Mouse (Mus musculus) lung, postnatal 25 days (tissue): ENCODE results near the gene Stk19.

Experiments used
- DNase-seq: peaks from one replicate; pipeline ENCODE4 v3.0.0; 2022; ENCODE audit warnings: low spot score

The Stk19 gene

DNA sequence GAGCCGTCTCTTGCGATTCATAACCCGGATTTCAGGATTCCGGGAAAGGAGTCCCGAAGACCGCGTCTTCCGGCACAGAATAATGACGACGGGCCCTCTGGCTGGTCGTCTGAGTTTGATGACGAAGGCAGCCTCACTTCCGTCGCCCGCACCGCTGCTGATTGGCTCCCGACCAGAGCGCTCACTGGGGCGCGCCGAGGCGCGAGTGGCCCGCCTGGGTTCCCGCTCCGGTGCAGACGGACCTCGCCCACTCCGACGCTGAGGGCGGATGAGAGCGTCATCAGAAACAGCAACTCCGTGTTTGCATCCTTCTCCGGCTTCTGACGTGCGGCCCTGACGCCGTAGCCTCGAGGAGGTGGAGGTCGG is at the start of gene Stk19, which contains the start of gene Dxo:
Stk19 (minus strand) TSS at position 90 of the 366 bp plus-strand sequence.
Dxo (plus strand) TSS at position 164 of the 366 bp plus-strand sequence.
- DNase-seq, result peak; percentile 96

- DNase-seq, result no peak
These were observed 48.9 kb upstream of the Stk19 start for GRCm38 (mm10) chr17:34885615-34886014.

DNA sequence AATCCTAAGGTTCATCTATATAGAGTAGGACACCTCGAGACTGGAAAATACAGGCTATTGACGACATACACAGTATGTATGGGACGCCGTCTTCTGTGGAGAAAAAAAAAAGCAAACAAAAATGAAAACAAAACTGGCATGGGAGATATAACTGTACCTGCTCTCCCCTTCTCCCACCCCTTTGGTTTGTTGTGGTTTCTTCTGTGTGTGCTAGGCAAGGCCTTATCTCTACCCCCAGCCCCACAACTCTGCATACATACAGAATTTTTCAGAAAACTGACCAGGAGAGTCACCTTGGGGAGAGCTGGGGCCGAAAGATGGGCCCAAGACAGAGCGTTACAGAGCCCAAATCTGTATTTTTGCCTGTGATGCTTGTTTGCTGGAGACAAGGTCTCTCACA is 48.0 kb upstream of the Stk19 start:
- no peak for DNase-seq

GRCm38 (mm10) chr17:34883332-34883731 is 46.6 kb upstream of the Stk19 start:
- DNase-seq, result no peak

DNA sequence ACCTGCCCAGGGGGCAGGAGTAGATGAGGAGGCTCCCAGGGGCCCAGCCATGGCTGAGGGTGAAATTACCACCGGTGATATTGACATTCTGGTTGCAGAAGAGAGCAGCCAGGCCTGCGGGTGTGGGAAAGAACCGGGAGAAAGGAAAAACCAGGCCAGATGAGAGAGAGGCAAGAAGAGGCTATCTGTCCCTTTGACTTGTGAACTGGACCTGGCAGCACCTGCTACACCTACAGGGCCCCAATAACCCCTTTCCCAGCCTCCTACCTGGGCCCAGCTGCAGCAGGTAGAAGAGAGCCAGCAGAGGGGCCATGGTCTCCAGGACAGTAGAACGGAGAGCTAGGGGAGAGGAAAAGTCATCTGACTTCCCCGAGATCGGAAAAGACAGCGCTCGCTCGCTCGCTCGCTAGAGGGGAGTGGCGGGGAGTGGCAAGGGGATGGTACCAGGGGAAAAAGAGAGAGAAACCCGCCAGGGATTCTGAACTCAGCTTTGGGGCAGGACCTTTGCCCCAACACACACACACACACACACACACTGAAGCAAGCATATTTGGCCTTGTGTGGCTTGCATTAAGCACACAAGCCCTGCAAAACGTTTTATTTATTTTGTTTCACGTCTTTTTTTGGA is 45.1 kb upstream of the Stk19 start, which contains the start of gene Gm20547:
Gm20547 (minus strand) TSS at position 360 of the 628 bp plus-strand sequence.
- no peak for DNase-seq

DNA sequence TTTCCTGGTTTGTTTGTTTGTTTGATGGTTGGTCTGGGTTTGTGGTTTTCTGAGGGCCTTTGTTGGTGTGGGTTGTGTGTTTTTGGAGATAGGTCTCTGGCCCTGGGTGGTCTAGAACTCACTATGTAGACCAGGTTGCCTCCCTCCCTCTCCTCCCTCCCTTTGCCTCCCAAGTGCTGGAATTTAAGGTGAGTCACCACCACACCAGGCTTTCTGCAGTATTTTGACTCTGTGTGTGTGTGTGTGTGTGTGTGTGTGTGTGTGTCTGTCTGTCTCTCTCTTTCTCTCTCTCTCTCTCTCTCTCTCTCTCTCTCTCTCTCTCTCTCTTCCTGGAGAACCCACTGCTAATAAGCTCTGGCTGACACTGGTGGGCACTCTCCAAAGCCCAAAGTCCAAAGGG is 44.4 kb upstream of the Stk19 start:
- DNase-seq, result no peak

- no peak for DNase-seq
These were observed 42.7 kb upstream of the Stk19 start, which contains the start of gene Zbtb12 for GRCm38 (mm10) chr17:34879336-34879879. Zbtb12 (plus strand) TSS chr17:34879483.

DNA sequence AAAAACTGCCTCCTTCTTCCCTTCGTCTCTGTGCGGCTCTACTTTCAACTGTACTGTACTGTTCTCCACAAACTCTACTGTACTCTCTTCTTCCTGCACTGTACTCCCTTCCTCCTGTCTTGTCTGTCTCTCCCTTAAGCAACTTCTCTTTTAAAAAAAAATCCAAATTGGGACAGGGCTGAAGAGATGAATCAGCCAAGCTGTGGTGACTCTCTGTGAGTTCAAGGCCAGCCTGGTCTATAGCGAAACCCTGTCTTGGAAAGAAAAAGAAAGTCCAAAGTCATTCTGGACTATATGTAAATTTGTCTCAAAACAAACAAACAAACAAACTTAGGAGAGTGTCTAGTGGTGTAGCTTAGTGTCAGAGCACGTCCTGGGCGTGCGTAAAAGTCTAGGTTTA is 37.6 kb upstream of the Stk19 start:
- no peak for DNase-seq

- DNase-seq, result no peak
These were observed 29.2 kb upstream of the Stk19 start for GRCm38 (mm10) chr17:34865981-34866380.

DNA sequence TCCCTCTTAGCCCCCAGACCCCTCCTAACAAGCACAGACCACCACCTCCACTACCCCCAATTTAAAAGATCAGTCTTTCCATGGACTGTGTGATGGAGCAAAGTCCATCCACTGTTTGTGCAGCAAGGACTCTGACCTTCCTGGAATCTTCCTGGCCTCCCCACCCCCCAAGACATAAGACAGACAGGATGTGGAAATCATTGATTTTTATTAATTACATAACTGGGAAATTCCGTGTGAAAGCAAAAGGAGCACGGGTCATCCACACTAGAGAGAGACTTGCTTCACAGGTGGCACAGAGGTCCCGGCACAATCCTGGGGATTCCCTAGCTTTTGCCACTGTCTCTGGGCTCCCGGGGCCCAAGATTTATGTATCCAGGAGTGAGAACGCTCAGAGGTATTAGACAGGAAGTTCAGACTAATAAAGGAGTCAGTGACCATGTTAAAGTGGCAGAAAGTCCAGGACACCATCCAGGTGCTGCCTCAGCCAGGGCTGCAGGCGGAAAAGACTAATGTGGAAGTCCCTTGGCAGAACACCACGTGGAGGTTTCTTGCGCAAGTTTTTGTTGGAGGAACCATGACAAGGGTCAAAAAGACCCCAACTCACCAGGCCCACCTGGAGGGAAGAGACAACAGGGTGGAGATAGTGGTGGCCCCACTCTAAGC is 25.8 kb upstream of the Stk19 start, which contains the start of gene Cfb:
Cfb (minus strand) TSS at position 103 of the 666 bp plus-strand sequence.
- DNase-seq, result no peak

DNA sequence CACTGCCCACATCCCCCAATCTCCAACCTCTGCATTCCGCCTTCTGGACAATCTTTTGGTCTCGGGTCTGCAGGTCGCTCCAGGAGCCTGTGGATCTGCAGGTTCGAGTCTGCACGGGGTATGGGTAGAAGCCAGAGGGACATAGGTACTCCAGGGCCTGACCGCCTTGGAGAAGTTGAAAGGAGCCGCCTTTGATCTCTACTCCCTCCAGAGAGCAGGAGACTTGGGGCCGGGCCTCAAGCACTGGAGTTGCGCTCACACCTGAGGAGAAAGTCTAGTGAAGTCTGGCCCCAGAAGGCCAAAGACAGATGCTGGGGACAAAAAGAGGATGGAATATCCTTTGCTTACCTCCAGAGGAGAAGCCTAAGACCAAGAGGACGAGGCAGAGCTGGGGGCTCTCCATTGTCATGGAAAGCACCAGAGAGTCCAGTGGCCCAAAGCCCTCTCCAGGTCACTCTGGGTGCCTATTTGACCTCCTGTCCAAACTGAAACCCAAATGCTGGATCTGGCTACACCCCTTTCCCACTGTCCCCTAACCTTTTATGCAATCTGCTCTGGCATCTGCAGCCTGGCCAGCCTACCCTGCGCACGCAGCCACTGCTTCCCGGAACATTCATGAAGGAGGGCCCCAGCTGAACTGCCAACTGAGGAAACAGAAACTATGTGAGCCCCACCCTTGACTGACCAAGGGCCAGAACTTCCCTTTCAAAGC is 25.1 kb upstream of the Stk19 start:
- DNase-seq, result peak; percentile 59

GRCm38 (mm10) chr17:34860514-34860913 is 23.8 kb upstream of the Stk19 start:
- DNase-seq, result no peak

- no peak for DNase-seq
These were observed 21.9 kb upstream of the Stk19 start for GRCm38 (mm10) chr17:34858670-34859069.

DNA sequence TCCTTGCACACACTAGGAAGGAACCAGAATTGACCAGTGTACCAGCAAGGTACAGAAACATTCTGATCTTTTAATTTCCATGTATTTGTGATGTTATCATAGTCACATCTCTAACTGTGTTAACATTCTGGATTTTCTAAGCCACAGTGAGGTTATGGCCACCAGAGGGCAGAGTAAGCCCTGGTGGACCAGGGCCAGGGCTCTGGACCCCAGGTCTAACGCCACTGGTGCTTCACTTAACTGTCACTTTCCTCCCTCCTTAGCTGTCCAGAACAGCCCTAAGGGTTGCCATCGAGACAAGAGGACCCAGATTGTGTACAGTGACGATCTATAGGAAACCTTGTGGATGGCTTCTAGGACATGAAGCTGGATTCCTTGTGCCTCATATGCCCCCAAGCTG is 19.1 kb upstream of the Stk19 start:
- DNase-seq, result peak; percentile 50

DNA sequence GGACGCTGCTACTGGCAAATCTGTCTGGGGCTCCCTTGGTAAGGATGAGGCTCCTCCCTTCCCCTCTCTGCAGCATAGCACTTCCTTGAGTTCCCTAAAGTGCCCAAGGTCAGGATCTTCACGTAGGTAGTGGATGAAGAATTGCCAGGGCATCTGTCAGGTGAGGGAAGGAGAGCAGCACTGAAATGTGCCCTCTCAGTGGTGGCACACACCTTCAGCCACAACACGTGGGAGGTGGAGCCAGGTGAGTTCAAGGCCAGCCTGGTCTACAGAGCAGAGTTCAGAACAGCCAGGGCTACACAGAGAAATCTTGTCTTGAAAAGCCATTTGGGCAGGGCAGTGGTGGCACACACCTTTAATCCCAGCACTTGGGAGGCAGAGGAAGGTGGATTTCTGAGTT is 18.0 kb upstream of the Stk19 start:
- DNase-seq, result no peak

GRCm38 (mm10) chr17:34853511-34853910 is 16.8 kb upstream of the Stk19 start:
- no peak for DNase-seq

GRCm38 (mm10) chr17:34850517-34851125 is 13.9 kb upstream of the Stk19 start:
- DNase-seq, result no peak

DNA sequence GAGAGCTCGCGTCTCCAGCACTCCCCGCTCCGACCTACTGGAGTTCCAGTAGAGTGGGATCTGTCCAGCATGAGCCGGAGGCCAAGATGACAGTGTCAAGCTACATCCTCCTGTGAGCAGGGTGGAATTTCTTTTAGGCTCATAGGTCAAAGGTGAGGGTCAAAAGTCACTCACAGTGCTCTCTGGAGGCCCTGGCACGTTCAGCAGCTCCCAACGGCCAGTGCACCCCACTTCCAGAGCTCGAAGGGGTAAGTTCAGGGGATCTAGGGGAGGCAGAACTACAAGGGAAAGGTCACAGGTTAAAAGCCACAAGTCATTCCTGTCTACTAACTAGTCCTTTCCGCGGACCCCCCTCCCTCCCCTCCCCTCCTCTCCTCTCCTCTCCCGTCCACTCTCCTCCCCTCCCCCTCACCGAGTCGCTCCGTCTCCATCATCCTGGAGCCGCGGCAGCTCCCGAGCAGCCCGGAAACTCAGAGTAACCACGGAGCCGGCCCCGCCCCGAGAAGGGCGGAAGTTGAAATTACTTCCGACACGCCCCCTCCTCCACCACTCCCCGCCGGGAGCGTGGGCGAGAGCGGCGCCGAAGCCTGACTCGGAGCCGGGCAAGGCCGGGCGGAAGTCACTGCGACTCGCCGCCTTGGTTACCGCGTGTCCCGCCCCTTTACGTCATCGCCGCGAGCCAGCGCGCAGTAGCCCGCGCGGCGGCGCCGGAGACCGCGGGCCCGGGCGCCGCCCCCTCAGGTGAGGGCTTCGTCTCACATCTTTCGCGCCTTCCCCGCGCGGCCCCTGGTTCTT is 13.2 kb upstream of the Stk19 start, which contains the start of the genes Skiv2l and Nelfe:
Skiv2l (minus strand) TSS at position 489 of the 795 bp plus-strand sequence.
Nelfe (plus strand) TSS at position 670 of the 795 bp plus-strand sequence.
- peak; percentile 98 for DNase-seq

DNA sequence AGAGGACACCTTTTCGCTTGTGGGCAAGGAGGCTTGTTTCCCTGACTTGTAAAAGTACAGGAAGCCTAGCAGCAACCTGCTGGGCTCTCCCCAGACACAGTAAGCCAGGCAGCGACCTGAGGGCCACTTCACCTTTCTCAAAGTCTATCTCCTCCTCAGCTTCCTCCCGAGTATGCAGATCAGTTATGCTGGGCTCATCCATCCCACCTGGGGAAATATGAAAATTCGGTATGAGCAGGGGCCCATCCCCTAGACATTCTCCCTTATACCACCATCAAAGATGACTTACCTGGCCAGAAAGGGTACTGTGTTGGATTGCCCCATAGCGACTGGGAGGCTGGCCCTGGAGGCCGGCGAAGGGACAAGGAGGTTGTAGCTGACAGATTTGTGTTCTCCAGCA is 10.9 kb upstream of the Stk19 start:
- no peak for DNase-seq

DNA sequence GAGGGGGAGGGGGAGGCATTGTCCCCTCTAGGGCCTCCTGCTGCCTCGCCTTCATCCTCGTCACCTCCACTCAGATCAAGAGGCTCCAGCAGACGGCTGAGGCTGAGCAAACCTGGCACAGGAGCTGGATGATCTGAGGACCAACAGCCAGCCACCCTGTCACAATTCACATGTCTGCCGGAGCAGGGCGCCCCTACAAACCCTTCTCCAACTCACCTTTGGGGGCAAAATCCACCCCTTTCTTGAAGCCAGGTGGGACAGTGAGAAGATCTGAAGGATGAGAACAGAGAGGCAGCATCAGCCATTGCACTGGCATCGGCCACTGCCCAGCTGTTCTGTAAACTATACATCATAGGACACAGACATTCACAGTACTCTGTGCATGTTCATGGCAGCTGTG is 10.4 kb upstream of the Stk19 start:
- DNase-seq, result no peak

GRCm38 (mm10) chr17:34844884-34845283 is 8.1 kb upstream of the Stk19 start:
- no peak for DNase-seq
